12 mouse cellular contexts compared by ENCODE assay signal in the genomic region with DNA sequence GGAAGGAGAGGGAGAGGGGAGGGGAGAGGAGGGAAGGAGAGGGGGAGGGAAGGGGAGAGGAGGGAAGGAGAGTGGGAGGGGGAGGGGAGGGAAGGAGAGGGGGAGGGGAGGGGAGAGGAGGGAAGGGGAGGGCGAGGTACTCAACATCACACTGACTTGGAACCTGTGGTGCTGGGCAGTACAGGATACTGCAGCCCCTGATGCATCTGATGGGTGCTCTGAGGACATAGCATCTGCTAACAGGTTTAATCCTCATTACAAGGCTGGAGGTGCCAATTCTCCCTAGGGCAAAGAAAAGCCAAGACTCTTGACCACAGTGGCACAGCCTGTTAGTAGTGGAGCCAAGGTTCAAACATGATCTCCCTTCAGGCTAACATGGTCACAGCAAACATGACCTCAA. TPM values are rescaled to one million over a fixed set of nuclear protein-coding genes. Genes with fewer than 3 reads are reported as not detected.
DNase-seq lines count a peak whose midpoint lies in the region; ATAC-seq lines count a peak whose summit lies in the region.
"Had no signal": no experiment of that assay in that cellular context is flagged by ENCODE, and none has a peak within 500 bp of the region (broad histone marks: within the 10 kb centered on the region; RNA-seq: fewer than 3 reads in every experiment).

No protein-coding gene starts in this region.

- peaks cover 8% of the 10 kb centered on the region for H3K4me1 ChIP-seq in heart, embryonic 11.5 days (ENCODE audit: control insufficient read depth, insufficient read depth, low read length)
- H3K4me1 ChIP-seq in midbrain, embryonic 15.5 days = peaks cover 20% of the 10 kb centered on the region
- H3K4me1 ChIP-seq: liver, embryonic 13.5 days had no signal

- WGBS in heart, embryonic 11.5 days (ENCODE audit: insufficient replicate concordance) = 83% methylated on average over 1 of the region's 1 CpGs
- WGBS in midbrain, embryonic 15.5 days = 56% methylated on average over 1 of the region's 1 CpGs

- peak overlapping the region; percentile 29; the same call in 1 of the 2 replicates for H3K27ac ChIP-seq in heart, embryonic 11.5 days (ENCODE audit: low read depth, low read length)
- H3K27ac ChIP-seq in midbrain, embryonic 15.5 days = peak overlapping the region; percentile 68
- H3K27ac ChIP-seq: liver, embryonic 13.5 days had no signal

- no peak overlapping the region for H3K4me2 ChIP-seq in heart, embryonic 11.5 days
- H3K4me2 ChIP-seq in midbrain, embryonic 15.5 days = no peak overlapping the region
- H3K4me2 ChIP-seq: liver, embryonic 13.5 days had no signal

- ATAC-seq in heart, embryonic 11.5 days (replicated peaks; ENCODE audit: insufficient number of reproducible peaks, low FRiP score, low TSS enrichment) = no peak; the same call in 1 of the 2 replicates
- ATAC-seq in midbrain, embryonic 15.5 days (replicated peaks) = no peak

- no peak overlapping the region for H3K9ac ChIP-seq in heart, embryonic 11.5 days (ENCODE audit: low read depth, low read length)
- H3K9ac ChIP-seq in midbrain, embryonic 15.5 days = no peak overlapping the region
- H3K9ac ChIP-seq: liver, embryonic 13.5 days had no signal

- no peak overlapping the region for H3K4me3 ChIP-seq in heart, embryonic 11.5 days (ENCODE audit: low read depth, low read length)
- H3K4me3 ChIP-seq in midbrain, embryonic 15.5 days = no peak overlapping the region
- H3K4me3 ChIP-seq: liver, embryonic 13.5 days had no signal

- no peaks in the 10 kb centered on the region for H3K36me3 ChIP-seq in heart, embryonic 11.5 days (ENCODE audit: control insufficient read depth, insufficient read depth, low read length)
- no peaks in the 10 kb centered on the region for H3K36me3 ChIP-seq in midbrain, embryonic 15.5 days (replicated peaks)
- H3K36me3 ChIP-seq: liver, embryonic 13.5 days had no signal

- no peaks in the 10 kb centered on the region for H3K9me3 ChIP-seq in heart, embryonic 11.5 days (replicated peaks; ENCODE audit: control insufficient read depth, low read length)
- no peaks in the 10 kb centered on the region for H3K9me3 ChIP-seq in midbrain, embryonic 15.5 days
- H3K9me3 ChIP-seq: liver, embryonic 13.5 days had no signal

- no peaks in the 10 kb centered on the region for H3K27me3 ChIP-seq in heart, embryonic 11.5 days (ENCODE audit: control insufficient read depth, insufficient read depth, low read length)
- no peaks in the 10 kb centered on the region for H3K27me3 ChIP-seq in midbrain, embryonic 15.5 days (replicated peaks)

- DNase-seq in heart, adult 18-20 months = no peak
- DNase-seq in retina, postnatal 1 day = peak; percentile 18
- DNase-seq in retina, embryonic 14.5 days (ENCODE audit: low spot score) = no peak
- no peak for DNase-seq in frontal cortex, postnatal 25 days (ENCODE audit: low spot score in 2 of 2)
- DNase-seq in urinary bladder, postnatal 36 days (ENCODE audit: low spot score in 2 of 2) = no peak
- DNase-seq: cerebellum, postnatal 14 days; kidney, postnatal 25 days; left cerebral cortex, postnatal 4 days; liver, embryonic 13.5 days had no signal

RNA-seq across cellular contexts. Expression of gene Pin1, which starts 37.5 kb away (rescaled TPM):
- 53.1 and 54.6 TPM in 2 replicates for polyA plus RNA-seq in heart, embryonic 11.5 days (2014; fragmentation: Nextera tagmentation; extraction: Ambion mirVana)
- total RNA-seq in heart, adult 18-20 months (2021) = 10 to 100 TPM; 18.5 to 18.9 TPM
- polyA plus RNA-seq in midbrain, embryonic 15.5 days (2015; fragmentation: Nextera tagmentation; extraction: Ambion mirVana) = 65.0 and 68.4 TPM in 2 replicates

RNA-seq across cellular contexts. Expression of gene Fbxl12, which starts 44.8 kb away (rescaled TPM):
- polyA plus RNA-seq in heart, embryonic 11.5 days (2014; fragmentation: Nextera tagmentation; extraction: Ambion mirVana) = 12.5 and 13.5 TPM in 2 replicates
- 10 to 100 TPM in 1 of 2 experiments, 1 to 10 TPM in 1; 7.6 to 11.3 TPM for total RNA-seq in heart, adult 18-20 months (2021)
- polyA plus RNA-seq in midbrain, embryonic 15.5 days (2015; fragmentation: Nextera tagmentation; extraction: Ambion mirVana) = 16.0 and 17.8 TPM in 2 replicates

RNA-seq across cellular contexts. Expression of gene Ubl5, which starts 46.7 kb away (rescaled TPM):
- 330 and 338 TPM in 2 replicates for polyA plus RNA-seq in heart, embryonic 11.5 days (2014; fragmentation: Nextera tagmentation; extraction: Ambion mirVana)
- total RNA-seq in heart, adult 18-20 months (2021) = 100 to 1,000 TPM; 236 to 246 TPM
- polyA plus RNA-seq in midbrain, embryonic 15.5 days (2015; fragmentation: Nextera tagmentation; extraction: Ambion mirVana) = 411 and 447 TPM in 2 replicates

RNA-seq across cellular contexts. Expression of gene Olfm2, which starts 56.7 kb away (rescaled TPM):
- 1.4 and 2.3 TPM in 2 replicates for polyA plus RNA-seq in heart, embryonic 11.5 days (2014; fragmentation: Nextera tagmentation; extraction: Ambion mirVana)
- under 1 TPM in 1 of 2 experiments, not detected in 1; 0.31 TPM for total RNA-seq in heart, adult 18-20 months (2021)
- polyA plus RNA-seq in midbrain, embryonic 15.5 days (2015; fragmentation: Nextera tagmentation; extraction: Ambion mirVana) = 209 and 213 TPM in 2 replicates
- total RNA-seq: megakaryocyte, adult 5-6 weeks had no signal
